Mouse (Mus musculus) heart, postnatal 0 days (tissue): ENCODE results near the gene Tmem235. TPM values are rescaled to one million over a fixed set of nuclear protein-coding genes. Genes with fewer than 3 reads are reported as not detected.

Source experiments
- ATAC-seq: fragments of 200-750 bp; cut with Nextera tagmentation; 2 replicates; pipeline ENCODE4 v1.8.0; 2017; ENCODE audit warnings: low read depth, moderate number of reproducible peaks, moderate library complexity; ENCODE audit not compliant: insufficient read depth
- DNase-seq: peaks from one replicate; pipeline ENCODE4 v3.0.0-alpha.2; 2016; ENCODE audit warnings: low spot score
- H3K27ac ChIP-seq: fragments of 300-500 bp; sonication (generic); 2 replicates; pipeline ENCODE4 v1.5.1; 2014; ENCODE audit warnings: low read depth, mild to moderate bottlenecking
- H3K27me3 ChIP-seq: fragments of 300-500 bp; sonication (generic); 2 replicates; pipeline ENCODE4 v1.6.1; 2014; ENCODE audit warnings: low read length, mixed read lengths; ENCODE audit not compliant: control insufficient read depth, insufficient read depth
- H3K36me3 ChIP-seq: fragments of 300-500 bp; sonication (generic); replicated peaks from 2 replicates; pipeline ENCODE4 v1.6.1; 2014; ENCODE audit warnings: low read length, mixed read lengths; ENCODE audit not compliant: control insufficient read depth, insufficient read depth
- H3K4me1 ChIP-seq: fragments of 300-500 bp; sonication (generic); 2 replicates; pipeline ENCODE4 v1.6.1; 2014; ENCODE audit warnings: antibody characterized with exemption; ENCODE audit not compliant: control insufficient read depth, insufficient read depth
- H3K4me2 ChIP-seq: fragments of 300-500 bp; sonication (generic); 2 replicates; pipeline ENCODE4 v1.6.1; 2014; ENCODE audit warnings: low read depth, mild to moderate bottlenecking, low read length, moderate library complexity
- H3K4me3 ChIP-seq: fragments of 300-500 bp; sonication (generic); 2 replicates; pipeline ENCODE4 v1.5.1; 2014; ENCODE audit warnings: low read depth, low read length
- H3K9ac ChIP-seq: fragments of 300-500 bp; sonication (generic); replicated peaks from 2 replicates; pipeline ENCODE4 v1.6.1; 2014; ENCODE audit warnings: low read depth, low read length, mixed read lengths
- H3K9me3 ChIP-seq: fragments of 300-500 bp; sonication (generic); replicated peaks from 2 replicates; pipeline ENCODE4 v1.6.1; 2016; ENCODE audit warnings: low read length; ENCODE audit not compliant: control insufficient read depth
- CTCF ChIP-seq: IDR thresholded peaks from 2 replicates; pipeline ENCODE4 v1.5.1; 2016; ENCODE audit warnings: antibody characterized with exemption, control low read depth, low read depth
- EP300 ChIP-seq: IDR thresholded peaks from 2 replicates; pipeline ENCODE4 v1.6.1; 2016; ENCODE audit warnings: antibody characterized with exemption, low read depth
- WGBS: fragments of 180-500 bp; shearing (Covaris S2); extraction: QIAGEN DNeasy Blood & Tissue Kit; methylation state at CpG from one replicate; pipeline ENCODE4 v1.1.7; 2014; 5-methylcytosine and 5-hydroxymethylcytosine counted together
- polyA plus RNA-seq: library from polyadenylated mRNA; unstranded; fragments of >200 nt; fragmentation: Nextera tagmentation; extraction: Ambion mirVana; gene quantifications from 2 replicates; pipeline ENCODE4 v1.2.1, GENCODE M21; 2015
- total RNA-seq: library from RNA; depleted of rRNA; stranded (reverse); fragments of >200 nt; gene quantifications from 2 replicates; pipeline ENCODE4 v1.2.3, GENCODE M21; 2014; ENCODE audit warnings: low replicate concordance

Tmem235 gene
- total and polyA plus RNA-seq, 2 experiments from 2014 or later = not detected

GRCm38 (mm10) chr11:117889887-117890340 lies 29.4 kb downstream of the Tmem235 start:
- no peak overlapping the region for H3K4me2 ChIP-seq
- H3K4me3 ChIP-seq = no peak overlapping the region
- no peaks in the 10 kb centered on the region for H3K36me3 ChIP-seq
- H3K27ac ChIP-seq = no peak overlapping the region
- H3K9me3 ChIP-seq = no peaks in the 10 kb centered on the region
- H3K4me1 ChIP-seq = peaks cover 11% of the 10 kb centered on the region
- WGBS = 45% methylated on average over 11 of the region's 11 CpGs
- no peak for DNase-seq
- ATAC-seq = no peak
- TF ChIP-seq EP300 (no peak), CTCF (no peak)
- 0 out of 2 replicates have a peak overlapping the region, but pooled peaks have one; percentile 7 for H3K9ac ChIP-seq
- H3K27me3 ChIP-seq = peaks cover 9% of the 10 kb centered on the region; the same call in 1 of the 2 replicates

DNA sequence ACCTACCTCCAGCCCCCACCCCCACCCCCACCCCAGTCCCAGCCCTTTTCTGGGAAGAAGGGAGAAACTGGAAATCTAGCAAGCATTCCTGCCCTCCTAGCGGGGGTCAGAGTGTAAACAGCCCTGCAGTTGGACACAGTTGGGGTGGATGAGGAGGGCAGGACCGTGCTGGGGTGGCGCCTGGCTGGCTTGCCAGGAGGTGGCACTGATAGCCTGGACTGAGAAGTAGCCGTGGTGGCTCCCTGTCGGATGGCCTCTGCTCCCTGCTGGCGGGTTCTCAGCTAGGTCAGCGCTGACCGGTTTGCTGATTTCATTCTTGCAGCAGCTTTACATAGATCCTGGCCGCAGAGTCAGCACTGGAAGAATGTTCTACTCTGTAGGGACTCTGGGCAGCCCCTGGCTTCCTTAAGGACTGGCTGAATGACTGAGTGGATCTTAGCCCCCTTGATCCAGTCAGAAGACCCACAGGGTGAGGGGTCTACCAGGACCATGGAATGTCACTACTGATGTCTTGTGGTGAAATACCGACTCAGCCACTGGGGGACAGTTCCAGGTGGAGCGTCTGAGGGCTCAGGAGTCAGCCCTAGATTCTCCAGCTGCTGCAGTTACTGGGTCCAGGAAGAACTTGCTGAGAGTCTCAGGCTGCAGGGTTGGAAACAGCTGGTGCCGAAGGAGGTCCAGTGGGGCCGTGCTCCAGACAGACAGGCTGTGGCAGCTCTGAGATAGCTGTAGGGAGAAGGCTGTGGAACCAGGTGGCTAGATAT lies 30.1 kb downstream of the Tmem235 start:
- H3K4me2 ChIP-seq = no peak overlapping the region
- peak overlapping the region; percentile 24; the same call in 1 of the 2 replicates for H3K27ac ChIP-seq
- H3K36me3 ChIP-seq = no peaks in the 10 kb centered on the region
- no peak overlapping the region for H3K4me3 ChIP-seq
- ATAC-seq = peak; percentile 55
- DNase-seq = peak; percentile 23
- H3K27me3 ChIP-seq = peaks cover 9% of the 10 kb centered on the region; the same call in 1 of the 2 replicates
- TF ChIP-seq CTCF (peak; percentile 36), EP300 (no peak)
- 35% methylated on average over 13 of the region's 13 CpGs for WGBS
- 0 out of 2 replicates have a peak overlapping the region, but pooled peaks have one; percentile 7 for H3K9ac ChIP-seq
- H3K9me3 ChIP-seq = no peaks in the 10 kb centered on the region
- H3K4me1 ChIP-seq = peaks cover 11% of the 10 kb centered on the region

GRCm38 (mm10) chr11:117891581-117892175 lies 31.1 kb downstream of the Tmem235 start:
- Histone ChIP-seq H3K4me1 (peaks cover 11% of the 10 kb centered on the region), H3K27ac (peak overlapping the region; percentile 24; the same call in 1 of the 2 replicates), H3K9ac (no peak overlapping the region), H3K36me3 (no peaks in the 10 kb centered on the region), H3K9me3 (no peaks in the 10 kb centered on the region), H3K4me2 (no peak overlapping the region), H3K4me3 (no peak overlapping the region), H3K27me3 (peaks cover 9% of the 10 kb centered on the region; the same call in 1 of the 2 replicates)
- ATAC-seq = no peak
- WGBS = 85% methylated on average over 19 of the region's 19 CpGs
- TF ChIP-seq EP300 (no peak), CTCF (no peak)
- DNase-seq = no peak

GRCm38 (mm10) chr11:117892199-117892598 lies 31.6 kb downstream of the Tmem235 start:
- ATAC-seq = no peak
- no peak overlapping the region for H3K4me3 ChIP-seq
- WGBS = 61% methylated on average over 6 of the region's 6 CpGs
- H3K9me3 ChIP-seq = no peaks in the 10 kb centered on the region
- no peak overlapping the region; the same call in 1 of the 2 replicates for H3K27ac ChIP-seq
- H3K9ac ChIP-seq = no peak overlapping the region
- no peak for DNase-seq
- H3K4me2 ChIP-seq = no peak overlapping the region
- peaks cover 9% of the 10 kb centered on the region; the same call in 1 of the 2 replicates for H3K27me3 ChIP-seq
- H3K4me1 ChIP-seq = peaks cover 11% of the 10 kb centered on the region
- TF ChIP-seq EP300 (no peak), CTCF (no peak)
- H3K36me3 ChIP-seq = no peaks in the 10 kb centered on the region

GRCm38 (mm10) chr11:117894676-117895075 lies 34.1 kb downstream of the Tmem235 start:
- no peak overlapping the region for H3K27ac ChIP-seq
- H3K4me3 ChIP-seq = no peak overlapping the region
- DNase-seq (no peak), ATAC-seq (no peak)
- WGBS = 55% methylated on average over 10 of the region's 10 CpGs
- H3K4me1 ChIP-seq = peaks cover 7% of the 10 kb centered on the region; the same call in 1 of the 2 replicates
- H3K27me3 ChIP-seq = no peaks in the 10 kb centered on the region
- H3K36me3 ChIP-seq = no peaks in the 10 kb centered on the region
- no peak for TF ChIP-seq EP300
- no peak for TF ChIP-seq CTCF
- H3K9ac ChIP-seq = no peak overlapping the region
- no peak overlapping the region for H3K4me2 ChIP-seq
- no peaks in the 10 kb centered on the region for H3K9me3 ChIP-seq
